Mouse (Mus musculus) heart, postnatal 25 days (tissue): Measurements from ENCODE around the gene Apbb1ip. TPM values are rescaled to one million over a fixed set of nuclear protein-coding genes. Genes with fewer than 3 reads are reported as not detected.

Experiments
- DNase-seq: peaks from one replicate; pipeline ENCODE4 v3.0.0; 2022; ENCODE audit warnings: low spot score
- intact Hi-C: fragments of 180-260 bp; cut with DNase I; formaldehyde crosslinking; loops from one replicate; pipeline ENCODE4 v1.15.1; 2025
- total RNA-seq, 2 experiments: library from RNA; stranded (reverse); gene quantifications; 2 replicates each; pipeline ENCODE4 v1.2.3; 2021

Gene Apbb1ip
- total RNA-seq, 2 experiments from 2014 or later, result 3.4 to 3.5 TPM

DNA sequence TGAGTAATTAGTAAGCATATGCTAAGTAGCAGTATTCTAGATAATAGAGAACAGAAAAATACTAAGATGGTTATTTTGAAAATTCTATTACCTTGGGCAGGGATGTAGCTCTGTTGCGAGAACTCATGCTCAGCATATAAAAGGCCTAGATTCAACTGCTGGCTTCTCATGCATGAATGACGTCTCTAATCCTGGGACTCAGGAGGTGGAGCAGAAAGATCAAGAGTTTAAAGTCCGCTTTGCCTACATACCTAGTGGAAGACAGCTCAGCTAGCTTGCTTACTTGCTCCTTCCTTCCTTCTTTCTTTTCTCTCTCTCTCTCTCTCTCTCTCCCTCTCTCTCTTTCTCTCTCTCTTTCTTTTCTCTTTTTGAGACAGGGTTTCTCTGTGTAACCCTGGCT is 140.5 kb downstream of the Apbb1ip start:
- no peak for DNase-seq
- intact Hi-C loops, result no loop called here

DNA sequence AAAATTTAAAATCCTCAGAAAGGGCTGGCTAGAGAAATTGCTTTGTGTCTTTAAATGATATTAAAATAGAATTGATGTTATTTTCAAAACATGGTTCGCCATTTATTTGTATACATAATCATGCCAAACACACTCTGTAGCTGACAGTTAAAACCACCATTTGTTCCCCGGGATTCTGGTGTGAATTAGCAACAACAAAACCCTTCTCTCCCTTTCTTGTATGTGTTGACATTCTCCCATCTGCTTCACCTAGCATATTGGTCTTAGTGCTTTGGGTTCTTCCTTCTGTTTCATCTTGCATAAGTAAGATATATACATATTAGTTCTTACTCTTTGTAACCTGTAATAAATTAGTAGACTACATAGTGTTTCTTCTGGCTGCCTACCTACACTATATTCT is 144.8 kb downstream of the Apbb1ip start:
- intact Hi-C loops, result no loop called here
- no peak for DNase-seq

Other genes starting within 250 kb of the Apbb1ip start
- not detected for gene Gad2, start 151.9 kb upstream of the Apbb1ip start, total RNA-seq
- 10 to 100 TPM; 29.6 to 31.6 TPM for gene Pdss1, start 121.4 kb downstream of the Apbb1ip start, total RNA-seq